Mouse (Mus musculus) mesoderm, embryonic 11.5 days (tissue): ENCODE data around the gene Simc1.
A peak's percentile ranks its signal among the peaks of the same experiment; 100 is the strongest.
"Not testable (repeated sequence)": the region's sequence is repeated elsewhere in the genome, so short reads cannot be mapped to it uniquely, and the experiment has no call there.

Source experiments
- DNase-seq: peaks from one replicate; pipeline ENCODE4 v3.0.0-alpha.2; 2012; ENCODE audit warnings: low read depth, low spot score

The Simc1 gene

DNA sequence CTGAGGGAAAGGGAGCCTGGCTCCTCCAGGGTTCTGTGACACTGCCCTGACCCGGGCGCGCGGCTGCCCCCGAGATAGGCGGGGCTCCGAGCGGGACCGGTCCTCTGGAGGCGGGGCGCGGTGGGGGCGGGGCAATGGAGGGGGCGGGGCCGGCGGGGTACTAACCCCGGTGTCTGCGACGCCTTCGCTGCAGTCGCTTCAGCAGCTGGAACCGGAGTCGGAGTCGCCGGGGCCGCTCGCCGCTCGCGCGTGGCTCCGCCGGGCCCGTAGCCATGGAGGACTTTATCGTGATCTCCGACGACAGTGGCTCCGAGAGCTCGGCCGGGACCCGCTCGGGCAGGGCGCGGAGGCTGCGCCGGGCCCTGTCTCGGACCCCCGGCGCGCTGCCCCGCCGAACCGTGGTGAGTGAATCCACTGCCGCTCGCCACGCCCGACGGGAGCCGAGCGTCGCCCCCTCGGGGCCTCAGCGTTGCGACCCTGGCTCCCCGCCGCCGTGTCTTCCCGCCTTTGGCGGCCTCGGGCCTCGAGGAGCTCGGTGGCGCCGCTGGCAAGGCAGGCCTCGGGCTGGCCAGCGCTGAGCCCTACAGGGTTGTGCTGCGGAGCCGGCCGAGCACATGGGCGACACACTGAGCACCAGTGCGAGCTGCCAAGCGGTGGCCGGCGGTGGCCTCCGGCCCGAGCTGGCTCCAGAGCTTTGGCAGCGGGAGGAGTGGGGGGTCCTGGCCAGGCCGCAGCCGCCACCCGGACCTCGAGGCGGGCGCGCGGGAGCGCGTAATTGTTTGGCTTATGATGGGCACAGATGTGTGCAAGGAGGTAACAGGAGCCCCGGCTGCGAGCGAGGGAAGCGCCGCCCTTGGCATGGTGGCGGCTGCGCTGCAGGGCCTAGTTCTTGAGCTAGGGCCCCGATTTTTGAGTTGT, at the start of gene Simc1:
Gene Simc1 (plus strand): TSS at position 176 of the 918 bp plus-strand sequence.
- peak; percentile 76 for DNase-seq

DNA sequence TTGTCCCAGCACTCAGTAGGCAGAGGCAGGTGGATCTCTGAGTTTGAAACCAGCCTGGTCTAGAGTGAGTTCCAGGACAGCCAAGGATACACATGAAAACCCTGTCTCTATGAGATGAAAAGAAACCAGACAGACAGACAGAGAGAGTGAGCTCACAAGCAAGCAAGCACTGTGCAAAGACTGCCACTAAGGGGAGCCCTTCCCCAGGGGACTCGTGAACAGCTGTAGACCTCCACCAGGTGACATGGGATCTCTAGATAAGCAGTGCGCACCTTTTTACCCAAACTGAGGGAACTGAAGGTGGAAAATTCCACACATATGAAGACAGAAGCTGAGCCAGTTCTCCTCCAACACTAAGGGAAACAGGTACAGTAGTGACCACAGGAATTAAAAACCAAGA, 46.5 kb upstream of the Simc1 start:
- no peak for DNase-seq

DNA sequence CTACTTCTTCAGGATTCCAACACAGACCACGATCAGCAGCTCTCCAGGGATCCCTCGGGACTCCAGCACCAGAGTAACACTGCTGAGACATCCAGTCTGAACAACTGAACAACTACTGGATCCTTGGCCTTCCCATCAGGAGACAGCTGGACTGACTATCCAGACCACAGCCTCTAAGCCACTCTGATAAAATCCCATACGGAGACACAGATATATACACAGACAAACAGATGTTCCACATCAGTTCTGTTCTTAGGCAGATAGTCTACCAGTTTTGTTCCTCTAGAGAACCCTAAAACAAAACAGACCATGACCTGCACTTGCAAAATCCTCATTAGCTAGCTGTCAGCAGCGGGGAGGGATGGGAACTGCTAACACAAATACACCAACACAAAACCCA, 44.3 kb upstream of the Simc1 start:
- no peak for DNase-seq

DNA sequence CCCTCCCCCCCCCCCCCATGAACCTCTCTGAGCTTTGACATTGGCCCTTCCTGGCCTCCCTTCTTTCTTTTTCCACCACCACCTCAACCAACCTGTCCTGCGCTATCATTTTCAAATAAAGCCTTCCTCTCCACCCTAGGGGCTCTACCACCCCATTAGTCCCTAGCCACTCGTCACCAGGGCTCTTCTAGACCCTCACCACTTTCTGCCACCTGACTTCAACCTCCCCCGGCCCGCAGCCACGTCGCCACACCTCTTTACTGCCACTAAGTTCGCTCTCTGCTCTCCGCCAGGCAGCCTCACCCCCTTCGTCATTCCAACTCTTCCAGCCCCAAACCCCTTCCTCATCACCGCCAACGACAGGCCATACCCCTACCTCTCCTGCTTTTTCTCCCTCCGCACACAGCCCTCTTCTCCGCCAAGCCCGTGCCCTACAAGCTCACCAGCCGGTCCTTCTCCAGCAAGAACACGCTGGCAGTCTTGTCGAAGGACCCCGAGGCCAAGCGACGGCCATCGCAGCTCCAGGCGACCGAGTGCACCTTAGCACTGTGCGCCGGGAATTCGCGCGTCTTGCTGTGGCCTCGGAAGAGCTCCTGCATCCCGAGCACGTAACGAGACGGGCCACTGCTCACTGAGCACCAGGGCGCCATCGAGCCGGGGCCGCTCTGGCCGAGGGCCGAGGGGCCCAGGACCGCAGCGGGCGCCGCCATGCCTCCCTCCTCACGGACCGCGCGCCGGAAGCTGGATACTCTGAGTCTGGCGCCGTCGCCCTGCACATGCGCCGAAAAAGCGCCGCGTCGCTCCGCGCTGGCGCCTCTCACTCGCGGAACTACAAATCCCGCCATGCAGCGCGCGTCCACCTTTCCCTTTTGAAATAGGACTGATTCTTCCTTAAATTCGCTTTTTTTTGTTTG, 35.2 kb upstream of the Simc1 start, which contains the start of gene Thoc3:
Gene Thoc3 (minus strand): TSS at position 752 of the 914 bp plus-strand sequence.
- peak; percentile 91 for DNase-seq

DNA sequence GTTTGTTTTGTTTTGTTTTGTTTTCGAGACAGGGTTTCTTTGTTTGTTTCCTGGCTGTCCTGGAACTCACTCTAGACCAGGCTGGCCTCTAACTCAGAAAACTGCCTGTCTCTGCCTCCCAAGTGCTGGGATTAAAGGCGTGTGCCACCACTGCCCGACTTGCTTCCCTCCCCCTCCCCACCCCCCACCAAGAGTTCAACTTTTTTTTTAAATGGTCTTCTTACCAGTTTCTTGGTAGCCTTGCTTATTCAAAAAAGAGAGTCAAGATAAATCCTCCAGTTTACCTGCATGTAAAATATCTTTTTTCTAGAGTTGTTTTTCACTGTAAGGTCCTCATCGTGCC, 34.6 kb upstream of the Simc1 start:
- DNase-seq: no peak

DNA sequence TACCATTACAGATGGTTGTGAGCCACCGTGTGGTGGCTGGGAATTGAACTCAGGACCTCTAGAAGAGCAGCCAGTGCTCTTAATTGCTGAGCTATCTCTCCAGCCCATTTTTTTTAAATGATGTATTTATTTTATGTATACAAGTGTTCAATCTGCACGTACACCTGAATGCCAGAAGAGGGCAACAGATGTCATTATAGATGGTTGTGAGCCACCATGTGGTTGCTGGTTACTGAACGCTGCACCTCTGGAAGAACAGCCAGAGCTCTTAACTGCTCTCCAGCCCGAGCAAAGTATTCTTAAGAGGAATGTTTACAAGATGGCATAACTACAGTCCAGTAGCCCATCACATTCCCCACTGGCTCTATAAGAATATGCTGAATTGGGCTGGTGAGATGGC, 31.6 kb upstream of the Simc1 start:
- no peak for DNase-seq

DNA sequence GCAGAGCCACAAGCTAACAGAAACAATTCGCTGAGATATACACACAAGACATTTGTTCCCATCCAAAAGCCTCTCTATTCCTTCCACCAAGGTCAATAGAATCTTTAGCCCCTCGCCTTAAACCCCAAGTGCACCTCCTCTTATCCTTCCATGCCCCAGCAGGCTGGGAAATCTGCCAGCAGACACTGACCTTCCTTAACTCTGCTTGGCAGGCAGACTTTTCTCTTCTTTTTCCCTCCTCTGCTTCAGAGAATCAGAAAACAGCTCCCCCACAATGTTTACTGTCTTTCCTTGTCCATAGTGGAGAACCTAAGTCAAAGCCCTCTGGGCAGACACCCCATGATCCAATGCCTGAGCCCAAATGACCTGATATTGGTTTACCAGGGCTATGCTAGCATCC, 28.6 kb upstream of the Simc1 start:
- DNase-seq: no peak

DNA sequence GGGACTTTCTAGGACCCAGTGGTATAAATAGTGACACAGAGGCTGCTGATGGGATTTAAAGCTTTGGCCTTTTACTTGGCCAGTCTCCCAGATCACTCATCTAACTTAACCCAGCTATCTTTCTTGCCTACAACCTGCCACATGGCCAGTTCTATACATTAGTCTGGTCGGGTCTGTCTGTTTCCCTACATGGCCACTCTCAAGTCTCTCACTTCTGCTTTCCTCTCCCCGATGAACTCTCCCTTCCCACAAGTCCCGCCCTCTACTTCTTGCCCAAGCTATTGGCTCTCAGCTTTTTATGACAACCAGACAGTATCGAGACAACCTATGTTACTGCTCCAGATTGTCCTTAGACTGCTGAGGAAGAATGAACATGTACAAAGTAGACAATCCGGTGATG, 27.9 kb upstream of the Simc1 start:
- no peak for DNase-seq

DNA sequence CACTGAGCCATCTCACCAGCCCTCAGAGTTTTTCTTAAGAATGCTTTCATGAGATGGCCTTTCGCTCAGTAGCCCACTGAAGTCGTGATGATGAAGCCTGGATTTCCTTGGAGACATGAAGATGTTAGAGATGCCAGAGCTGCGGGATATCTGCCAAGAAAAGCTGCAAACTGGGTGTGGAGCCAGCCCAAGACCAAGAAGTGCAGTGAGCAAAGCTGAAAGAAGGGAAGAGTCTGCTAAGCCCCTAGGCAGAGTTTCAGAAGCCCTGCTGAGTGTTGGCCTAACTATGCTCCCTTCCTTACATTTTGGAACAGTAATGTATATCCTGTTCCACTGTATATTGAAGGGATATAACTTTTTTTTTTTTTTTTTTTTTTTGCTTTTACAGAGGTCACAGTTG, 24.3 kb upstream of the Simc1 start:
- no peak for DNase-seq

DNA sequence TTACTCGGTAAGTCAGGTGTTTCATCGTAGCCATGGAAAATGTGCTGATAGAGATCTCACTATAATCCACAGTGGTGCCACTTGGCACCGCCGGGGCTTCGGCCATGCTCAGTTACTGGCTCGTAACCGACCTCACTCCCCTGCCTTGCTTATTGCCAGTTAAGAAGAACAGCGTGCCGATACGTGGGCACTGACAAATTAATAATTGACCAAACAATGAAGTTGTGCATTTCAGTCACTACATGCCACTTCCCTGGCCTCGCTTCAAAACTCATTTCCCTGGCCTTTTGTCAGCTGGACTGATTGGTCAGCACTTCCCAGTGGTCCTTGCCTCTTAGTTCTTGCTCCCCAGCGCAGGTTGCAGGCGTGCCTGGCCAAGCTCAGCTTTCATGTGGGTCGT, 22.1 kb upstream of the Simc1 start:
- DNase-seq: no peak

DNA sequence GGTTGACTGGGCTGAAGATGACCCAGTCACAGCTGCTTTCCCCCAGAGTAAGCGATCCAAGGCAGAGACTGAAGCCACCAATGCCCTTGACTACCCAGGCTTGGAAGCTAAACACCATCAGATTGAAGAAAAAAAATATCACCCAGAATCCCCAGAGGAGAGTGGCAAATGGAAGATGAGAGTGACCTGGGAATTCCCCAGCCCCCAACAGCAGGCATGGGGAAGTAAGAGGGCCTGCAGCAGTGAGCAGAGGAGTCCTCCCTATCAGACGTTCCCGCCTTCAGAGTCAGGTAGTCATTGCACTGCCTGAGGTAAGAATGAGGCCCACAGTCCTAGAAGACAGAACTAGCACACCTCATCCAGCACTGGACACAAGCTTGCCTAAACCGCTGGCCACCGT, 13.2 kb upstream of the Simc1 start:
- DNase-seq: no peak

DNA sequence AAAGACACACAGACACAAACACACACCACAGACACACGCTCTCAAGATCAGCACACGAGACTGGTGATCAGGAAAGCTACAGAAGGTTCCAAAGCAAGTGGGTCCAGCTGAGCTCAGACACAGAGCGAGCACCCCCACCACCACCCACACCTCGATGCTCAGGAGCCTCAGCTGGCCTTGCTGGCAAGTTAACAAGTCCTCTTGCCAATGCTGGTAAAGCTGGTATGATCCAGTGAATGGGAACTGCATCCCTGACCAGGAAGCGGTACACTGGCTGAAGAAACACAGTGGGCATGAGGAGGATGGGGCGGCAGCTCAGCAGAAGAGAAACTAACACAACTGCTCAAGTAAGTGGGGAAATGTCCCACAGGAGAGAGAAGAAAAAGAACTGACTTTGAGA, 12.2 kb upstream of the Simc1 start:
- DNase-seq: no peak

DNA sequence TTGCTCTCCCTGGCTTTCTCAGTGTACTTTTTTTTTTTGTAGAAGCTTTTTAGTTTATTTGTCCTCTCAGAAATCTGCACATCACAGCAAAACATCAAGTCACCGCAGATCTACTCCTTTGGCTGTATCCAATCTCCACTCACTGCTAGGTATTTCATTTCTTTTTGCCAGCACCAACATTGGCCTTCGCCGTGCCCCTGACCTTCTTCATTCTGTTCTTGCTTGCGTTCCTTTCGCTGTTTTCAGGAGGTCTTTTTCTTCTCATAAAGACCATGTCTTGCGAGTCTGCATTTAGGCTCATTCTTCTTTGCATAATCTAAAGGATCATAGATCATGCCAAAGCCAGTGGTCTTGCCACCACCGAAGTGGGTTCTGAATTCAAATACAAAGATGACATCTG, 4.0 kb upstream of the Simc1 start:
- DNase-seq: not testable (repeated sequence)

DNA sequence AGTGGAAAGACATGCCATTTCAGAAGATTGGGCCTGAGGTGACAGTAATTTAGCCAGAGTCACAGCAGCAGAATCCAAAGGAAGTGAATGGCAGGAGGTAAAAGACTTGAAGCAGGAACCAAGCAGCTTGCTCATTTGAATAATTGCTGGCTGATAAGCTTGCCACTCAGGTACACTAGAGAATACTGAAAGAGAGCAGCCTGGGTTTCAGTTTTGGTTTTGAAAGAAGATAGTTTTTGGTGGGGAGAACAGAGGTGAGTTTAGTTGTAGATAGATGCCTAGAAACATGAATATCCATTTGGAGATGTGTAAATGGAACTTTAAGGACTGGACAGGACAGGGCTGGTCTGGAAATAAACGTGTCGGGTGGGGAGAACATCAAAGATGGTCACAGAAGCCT, 2.2 kb upstream of the Simc1 start:
- no peak for DNase-seq

DNA sequence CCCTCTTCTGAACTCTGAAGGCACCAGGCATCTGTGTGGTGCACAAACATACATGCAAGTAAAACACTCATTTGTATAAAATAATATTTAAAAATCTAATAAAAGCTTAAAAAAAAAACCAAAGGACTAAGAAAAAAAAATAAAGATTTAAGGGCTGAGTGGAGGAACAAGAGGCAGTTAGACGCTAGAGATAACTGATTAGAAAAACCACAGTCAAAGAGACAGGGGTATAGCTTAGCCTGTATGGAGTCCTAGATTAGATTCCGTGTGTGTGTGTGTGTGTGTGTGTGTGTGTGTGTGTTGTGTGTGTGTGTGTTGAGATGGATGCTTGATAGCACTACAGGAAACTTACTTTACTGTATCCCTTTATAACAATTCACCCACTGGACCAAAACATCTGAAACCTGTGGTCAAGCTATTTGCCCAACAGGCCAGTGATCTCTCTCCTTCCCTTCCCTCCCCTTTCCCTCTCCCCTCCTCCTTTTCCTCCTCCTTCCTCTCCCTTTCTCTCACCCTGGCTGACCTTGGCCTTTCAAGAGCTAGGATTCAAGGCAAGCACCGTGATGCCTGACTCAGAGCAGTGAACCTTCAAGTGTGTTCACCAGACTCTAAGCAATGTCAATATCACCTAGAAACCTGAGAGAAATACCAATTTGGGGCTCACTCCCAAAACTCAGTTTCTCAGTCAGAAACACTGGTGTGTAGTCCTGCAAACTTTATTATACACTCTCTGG, 1.5 kb upstream of the Simc1 start:
- no peak for DNase-seq

DNA sequence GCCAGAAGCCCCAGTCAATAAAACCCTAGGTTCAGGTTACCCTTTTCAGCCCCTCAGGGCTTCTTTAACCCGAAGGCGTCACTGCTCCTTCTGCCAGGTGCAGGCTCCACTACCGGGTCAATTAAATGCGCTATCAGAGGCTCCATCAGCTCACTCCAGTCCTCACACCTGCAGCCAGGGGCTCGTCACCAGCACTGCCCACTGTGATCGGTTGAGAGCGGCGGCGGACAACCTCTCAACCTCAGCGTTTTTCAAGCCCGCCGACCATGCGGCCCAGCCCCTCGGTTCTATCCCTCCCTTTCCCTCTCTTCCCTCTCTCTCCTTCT, 338 bp upstream of the Simc1 start:
- DNase-seq: no peak

DNA sequence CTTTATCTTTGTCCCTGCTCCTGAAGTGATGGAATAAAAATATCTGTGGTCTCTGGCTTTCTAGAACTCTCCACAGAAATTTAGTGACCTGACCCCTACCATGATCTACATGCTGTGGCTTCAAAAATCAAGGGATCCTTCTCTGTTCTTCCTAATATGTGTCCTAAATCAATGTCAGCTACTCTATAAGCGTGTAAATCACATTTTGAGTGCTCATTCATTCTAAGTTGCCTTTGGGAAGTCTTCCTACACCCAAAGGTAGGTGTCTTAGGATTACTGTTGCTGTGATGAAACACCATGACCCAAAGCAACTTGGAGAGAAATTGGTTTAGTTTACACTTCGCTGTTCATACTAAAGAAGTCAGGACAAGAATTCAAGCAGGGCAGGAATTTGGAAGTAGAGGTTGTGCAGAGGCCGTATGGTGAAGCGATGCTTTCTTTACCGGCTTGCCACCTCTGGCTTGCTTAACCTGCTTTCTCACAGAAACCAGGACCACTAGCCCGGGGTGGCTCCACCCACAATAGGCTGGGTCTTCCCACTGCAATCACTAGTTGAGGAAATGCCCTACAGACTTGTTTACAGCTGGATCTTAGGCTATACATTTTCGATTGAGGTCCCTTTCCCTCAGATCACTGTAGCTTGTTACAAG, 1.2 kb downstream of the Simc1 start:
- peak; percentile 3 for DNase-seq

DNA sequence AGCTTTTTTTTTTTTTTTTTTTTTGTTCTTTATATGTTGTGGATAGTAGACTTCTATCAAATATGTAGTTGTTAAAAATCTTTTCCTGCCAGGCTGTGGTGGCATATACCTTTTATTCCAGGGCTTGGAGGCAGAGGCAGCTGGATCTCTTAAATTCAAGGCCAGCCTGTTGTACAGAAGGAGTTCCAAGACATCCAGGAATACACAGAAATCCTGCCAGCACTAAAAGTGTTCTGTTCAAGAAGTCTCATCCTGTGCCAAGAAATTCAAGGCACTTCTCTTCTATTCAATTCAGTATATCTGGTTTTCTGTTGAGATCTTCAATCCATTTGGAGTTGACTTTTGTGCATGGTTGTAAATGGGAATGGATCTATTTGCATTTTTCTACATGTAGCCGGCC, 2.3 kb downstream of the Simc1 start:
- no peak for DNase-seq

DNA sequence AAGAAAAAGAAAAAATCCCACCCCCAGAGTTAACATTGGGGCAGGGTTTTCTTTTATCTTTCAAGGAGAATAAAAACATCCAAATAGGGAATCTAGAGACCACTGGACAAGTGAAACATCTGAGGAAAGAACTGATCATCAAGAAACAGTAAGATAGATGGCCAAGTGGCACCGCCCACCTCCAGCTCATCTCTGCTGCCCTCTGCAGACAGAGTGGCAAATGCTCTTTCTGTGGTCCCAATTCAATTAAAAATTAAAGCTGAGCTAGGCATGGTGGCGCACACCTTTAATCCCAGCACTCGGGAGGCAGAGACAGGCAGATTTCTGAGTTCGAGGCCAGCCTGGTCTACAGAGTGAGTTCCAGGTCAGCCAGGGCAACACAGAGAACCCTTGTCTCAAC, 16.6 kb downstream of the Simc1 start:
- no peak for DNase-seq

DNA sequence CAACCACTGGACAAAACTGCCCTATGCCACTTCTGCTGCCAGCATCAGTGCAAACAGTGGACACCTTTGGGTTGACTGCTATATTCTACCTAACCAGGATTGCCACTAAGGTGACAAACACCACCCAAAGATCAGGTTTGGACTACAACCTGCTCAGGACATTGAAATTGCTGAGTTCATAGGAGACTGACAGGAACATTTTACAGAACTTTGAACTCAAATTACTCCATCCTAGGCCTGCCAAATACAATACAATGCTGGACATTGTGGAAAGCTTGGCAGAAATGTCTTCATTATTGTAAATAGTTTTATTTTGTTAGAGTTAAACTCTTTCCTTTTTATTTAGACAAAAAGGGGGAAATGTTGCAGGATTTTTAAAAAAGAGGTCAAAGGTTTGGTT, 17.6 kb downstream of the Simc1 start:
- DNase-seq: no peak

DNA sequence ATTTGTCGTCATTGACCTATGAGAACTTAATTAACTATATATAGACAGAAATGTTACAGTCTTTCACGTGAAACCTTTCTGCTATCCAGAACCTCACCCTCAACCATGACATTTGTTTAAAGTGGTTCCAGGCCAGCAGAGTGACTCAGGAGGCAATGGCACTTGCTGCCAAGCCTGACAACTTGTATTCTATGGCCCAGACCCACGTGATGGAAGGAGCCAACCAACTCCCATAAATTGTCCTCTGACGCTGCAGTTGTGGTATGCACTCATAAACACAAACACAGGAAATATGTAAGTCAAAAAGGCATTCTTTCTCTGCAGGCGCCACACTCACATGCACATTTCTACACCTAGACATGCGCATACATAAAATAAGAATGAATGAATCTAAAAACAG, 23.6 kb downstream of the Simc1 start:
- DNase-seq: no peak

DNA sequence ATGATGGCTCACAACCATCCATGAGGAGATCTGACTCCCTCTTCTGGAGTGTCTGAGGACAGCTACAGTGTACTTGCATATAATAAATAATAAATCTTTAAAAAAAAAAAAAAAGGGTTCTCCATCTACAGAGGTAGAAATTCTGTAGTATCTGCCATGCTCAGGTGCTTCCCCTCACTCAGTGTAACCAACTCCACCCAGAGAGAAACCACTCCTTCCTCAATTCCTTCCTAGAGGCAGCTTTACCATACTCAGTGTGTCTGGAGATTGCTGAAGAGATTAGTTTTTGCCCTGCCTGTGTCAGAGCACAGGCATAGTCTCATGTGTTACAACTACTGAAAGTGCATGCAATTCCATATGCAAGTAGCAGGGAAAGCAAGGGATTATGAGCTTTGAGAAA, 28.6 kb downstream of the Simc1 start:
- DNase-seq: no peak
